Mouse (Mus musculus): Measurements from ENCODE around the gene Slc38a1. TPM values are rescaled to one million over a fixed set of nuclear protein-coding genes. Genes with fewer than 3 reads are reported as not detected.

Gene Slc38a1
- polyA plus RNA-seq, 1 experiment: 0.43 TPM

- Histone ChIP-seq H3K9me3 (ENCODE audit: control insufficient read depth, low read length) (no peaks in the 10 kb centered on the region), H3K4me1 (ENCODE audit: control insufficient read depth) (peaks cover 12% of the 10 kb centered on the region), H3K4me3 (replicated peaks) (no peak overlapping the region), H3K27me3 (ENCODE audit: control insufficient read depth) (peaks cover 6% of the 10 kb centered on the region), H3K36me3 (ENCODE audit: control insufficient read depth) (peaks cover 53% of the 10 kb centered on the region)
- no peak for TF ChIP-seq TAL1 (IDR thresholded peaks at IDR 0.05; ENCODE audit: low read length)
- no peak for TF ChIP-seq GATA1 (IDR thresholded peaks at IDR 0.05; ENCODE audit: low read length)
Measured at GRCm38 (mm10) chr15:96686201-96687159, 43.8 kb upstream of the Slc38a1 start.

GRCm38 (mm10) chr15:96685273-96685672, 42.6 kb upstream of the Slc38a1 start:
- peaks cover 12% of the 10 kb centered on the region for H3K27me3 ChIP-seq (ENCODE audit: control insufficient read depth)
- H3K9me3 ChIP-seq (ENCODE audit: control insufficient read depth, low read length): no peaks in the 10 kb centered on the region
- peaks cover 12% of the 10 kb centered on the region for H3K4me1 ChIP-seq (ENCODE audit: control insufficient read depth)
- H3K4me3 ChIP-seq (replicated peaks): no peak overlapping the region
- H3K36me3 ChIP-seq (ENCODE audit: control insufficient read depth): peaks cover 41% of the 10 kb centered on the region
- TF ChIP-seq GATA1 (IDR thresholded peaks at IDR 0.05; ENCODE audit: low read length): no peak

GRCm38 (mm10) chr15:96684132-96684830, 41.6 kb upstream of the Slc38a1 start:
- Histone ChIP-seq H3K4me3 (replicated peaks) (peak overlapping the region; percentile 45), H3K9me3 (ENCODE audit: control insufficient read depth, low read length) (no peaks in the 10 kb centered on the region), H3K36me3 (ENCODE audit: control insufficient read depth) (peaks cover 31% of the 10 kb centered on the region), H3K27me3 (ENCODE audit: control insufficient read depth) (peaks cover 21% of the 10 kb centered on the region), H3K4me1 (ENCODE audit: control insufficient read depth) (peaks cover 10% of the 10 kb centered on the region)
- no peak for TF ChIP-seq TAL1 (IDR thresholded peaks at IDR 0.05; ENCODE audit: low read length)
- TF ChIP-seq GATA1 (IDR thresholded peaks at IDR 0.05; ENCODE audit: low read length): no peak

- Histone ChIP-seq H3K36me3 (ENCODE audit: control insufficient read depth) (no peaks in the 10 kb centered on the region), H3K4me1 (ENCODE audit: control insufficient read depth) (peaks cover 2% of the 10 kb centered on the region), H3K9me3 (ENCODE audit: control insufficient read depth, low read length) (no peaks in the 10 kb centered on the region), H3K4me3 (replicated peaks) (no peak overlapping the region), H3K27me3 (ENCODE audit: control insufficient read depth) (peaks cover 36% of the 10 kb centered on the region)
- TF ChIP-seq GATA1 (IDR thresholded peaks at IDR 0.05; ENCODE audit: low read length) (no peak), TAL1 (IDR thresholded peaks at IDR 0.05; ENCODE audit: low read length) (no peak)
Measured at GRCm38 (mm10) chr15:96678871-96679773, 36.4 kb upstream of the Slc38a1 start.

GRCm38 (mm10) chr15:96676518-96676917, 33.8 kb upstream of the Slc38a1 start:
- TF ChIP-seq TAL1 (IDR thresholded peaks at IDR 0.05; ENCODE audit: low read length) (no peak), GATA1 (IDR thresholded peaks at IDR 0.05; ENCODE audit: low read length) (no peak)
- Histone ChIP-seq H3K36me3 (ENCODE audit: control insufficient read depth) (no peaks in the 10 kb centered on the region), H3K27me3 (ENCODE audit: control insufficient read depth) (peaks cover 30% of the 10 kb centered on the region), H3K4me3 (replicated peaks) (no peak overlapping the region), H3K4me1 (ENCODE audit: control insufficient read depth) (no peaks in the 10 kb centered on the region), H3K9me3 (ENCODE audit: control insufficient read depth, low read length) (no peaks in the 10 kb centered on the region)

GRCm38 (mm10) chr15:96675744-96676143, 33.0 kb upstream of the Slc38a1 start:
- Histone ChIP-seq H3K4me1 (ENCODE audit: control insufficient read depth) (no peaks in the 10 kb centered on the region), H3K9me3 (ENCODE audit: control insufficient read depth, low read length) (no peaks in the 10 kb centered on the region), H3K36me3 (ENCODE audit: control insufficient read depth) (no peaks in the 10 kb centered on the region), H3K4me3 (replicated peaks) (no peak overlapping the region), H3K27me3 (ENCODE audit: control insufficient read depth) (peaks cover 24% of the 10 kb centered on the region)
- no peak for TF ChIP-seq TAL1 (IDR thresholded peaks at IDR 0.05; ENCODE audit: low read length)
- TF ChIP-seq GATA1 (IDR thresholded peaks at IDR 0.05; ENCODE audit: low read length): no peak

GRCm38 (mm10) chr15:96675055-96675454, 32.3 kb upstream of the Slc38a1 start:
- no peaks in the 10 kb centered on the region for H3K9me3 ChIP-seq (ENCODE audit: control insufficient read depth, low read length)
- TF ChIP-seq GATA1 (IDR thresholded peaks at IDR 0.05; ENCODE audit: low read length): no peak
- peaks cover 23% of the 10 kb centered on the region for H3K27me3 ChIP-seq (ENCODE audit: control insufficient read depth)
- no peaks in the 10 kb centered on the region for H3K36me3 ChIP-seq (ENCODE audit: control insufficient read depth)
- no peaks in the 10 kb centered on the region for H3K4me1 ChIP-seq (ENCODE audit: control insufficient read depth)
- H3K4me3 ChIP-seq (replicated peaks): no peak overlapping the region

- no peaks in the 10 kb centered on the region for H3K4me1 ChIP-seq (ENCODE audit: control insufficient read depth)
- no peaks in the 10 kb centered on the region for H3K36me3 ChIP-seq (ENCODE audit: control insufficient read depth)
- no peak overlapping the region for H3K4me3 ChIP-seq (replicated peaks)
- no peaks in the 10 kb centered on the region for H3K9me3 ChIP-seq (ENCODE audit: control insufficient read depth, low read length)
- no peak for TF ChIP-seq GATA1 (IDR thresholded peaks at IDR 0.05; ENCODE audit: low read length)
- TF ChIP-seq TAL1 (IDR thresholded peaks at IDR 0.05; ENCODE audit: low read length): no peak
- peaks cover 14% of the 10 kb centered on the region for H3K27me3 ChIP-seq (ENCODE audit: control insufficient read depth)
Measured at GRCm38 (mm10) chr15:96674089-96674488, 31.4 kb upstream of the Slc38a1 start.
